Mouse (Mus musculus) urinary bladder, postnatal 14 days (tissue): ENCODE results near the gene Fam98a.

Source experiments
- DNase-seq: peaks from one replicate; pipeline ENCODE4 v3.0.0; 2021; ENCODE audit warnings: low spot score

The Fam98a gene

DNA sequence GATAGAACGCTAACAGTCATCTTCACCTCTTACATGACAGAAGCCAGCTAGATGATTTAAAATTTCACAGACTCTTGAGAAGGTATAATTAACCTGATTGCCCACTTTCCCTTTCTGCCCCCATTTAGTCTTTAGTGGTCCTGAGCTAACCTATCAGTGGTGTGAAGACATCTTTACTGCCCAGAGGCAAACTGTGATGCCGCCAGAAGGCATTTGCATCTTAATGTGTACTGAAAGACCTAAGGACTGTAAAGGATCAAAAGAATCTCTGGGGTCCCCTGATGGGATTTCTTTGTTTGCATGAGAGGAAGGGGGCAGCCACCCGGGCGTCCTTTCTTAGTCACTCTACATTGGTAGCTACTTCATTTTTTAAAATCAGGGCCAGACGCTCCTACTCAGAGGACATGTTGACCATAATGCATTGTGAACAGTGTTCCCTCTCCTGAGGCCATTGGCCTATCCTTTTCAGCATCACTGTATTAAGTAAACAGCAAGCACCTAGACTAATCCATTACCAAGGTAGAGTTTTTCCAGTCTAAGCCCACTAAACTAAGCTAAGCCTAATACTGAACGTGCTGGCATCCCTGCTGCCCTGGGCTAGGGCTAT lies 30.4 kb downstream of the Fam98a start:
- DNase-seq, result no peak

DNA sequence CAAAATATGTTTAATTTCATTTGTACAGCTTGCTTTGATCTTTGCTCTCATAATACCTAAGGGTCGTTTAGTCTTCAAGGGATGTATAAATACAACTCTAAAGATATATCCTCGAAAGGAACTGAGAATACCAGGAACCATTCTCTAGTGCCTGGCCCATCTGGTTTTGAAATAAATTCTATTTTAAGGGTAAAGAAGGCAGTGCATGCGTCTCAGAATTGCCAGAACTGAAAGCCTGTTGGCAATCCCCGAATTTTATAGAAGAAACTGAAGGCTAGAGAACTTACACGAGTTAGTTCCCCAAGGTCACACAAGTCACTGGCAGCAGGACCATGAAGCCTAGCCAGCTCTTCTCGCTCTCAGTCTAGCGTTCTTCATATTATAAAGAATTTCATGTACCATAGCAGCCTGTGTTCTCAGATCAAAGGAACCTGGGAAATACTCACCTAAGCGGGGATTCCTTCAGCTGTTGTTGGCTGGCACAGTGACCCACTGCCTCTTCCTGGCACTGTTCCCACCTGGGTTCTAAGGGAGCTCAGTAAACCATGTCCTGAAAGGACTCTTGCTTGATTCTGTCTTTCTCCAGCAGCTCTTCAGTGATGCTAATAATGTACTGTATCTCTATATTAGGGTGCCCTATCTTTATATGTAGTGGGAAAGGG lies 32.4 kb downstream of the Fam98a start:
- no peak for DNase-seq

DNA sequence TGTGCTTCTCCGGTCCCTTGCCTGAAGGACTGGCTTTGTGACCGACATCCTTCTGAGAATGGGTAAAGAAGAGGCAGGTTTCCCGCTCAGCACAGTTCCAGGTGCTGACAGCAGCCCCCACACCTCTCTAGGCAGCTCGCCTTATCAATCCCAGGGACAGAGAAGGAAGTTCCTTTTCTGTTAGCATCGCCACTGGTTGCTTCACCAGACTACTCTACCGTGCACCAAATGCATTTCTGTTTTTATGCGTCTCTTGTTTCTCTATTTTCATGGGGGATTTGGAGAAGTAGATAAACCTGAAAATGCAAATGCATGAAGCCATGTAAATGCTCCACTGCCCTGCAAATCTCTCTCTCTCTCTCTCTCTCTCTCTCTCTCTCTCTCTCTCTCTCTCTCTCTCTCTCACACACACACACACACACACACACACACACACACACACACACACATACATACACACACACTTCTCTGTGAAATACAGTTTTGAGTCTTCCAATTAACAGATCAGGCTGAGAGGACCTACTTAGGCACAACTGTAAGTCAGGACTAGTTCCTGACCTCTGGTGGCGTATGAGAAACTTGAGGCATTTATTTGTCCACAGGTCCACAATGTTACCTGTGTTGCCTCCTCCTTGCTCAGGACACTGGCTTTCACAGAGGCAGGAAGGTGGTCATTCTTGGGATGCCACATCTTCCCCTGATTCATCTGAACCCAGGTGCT lies 33.4 kb downstream of the Fam98a start:
- DNase-seq, result no peak

DNA sequence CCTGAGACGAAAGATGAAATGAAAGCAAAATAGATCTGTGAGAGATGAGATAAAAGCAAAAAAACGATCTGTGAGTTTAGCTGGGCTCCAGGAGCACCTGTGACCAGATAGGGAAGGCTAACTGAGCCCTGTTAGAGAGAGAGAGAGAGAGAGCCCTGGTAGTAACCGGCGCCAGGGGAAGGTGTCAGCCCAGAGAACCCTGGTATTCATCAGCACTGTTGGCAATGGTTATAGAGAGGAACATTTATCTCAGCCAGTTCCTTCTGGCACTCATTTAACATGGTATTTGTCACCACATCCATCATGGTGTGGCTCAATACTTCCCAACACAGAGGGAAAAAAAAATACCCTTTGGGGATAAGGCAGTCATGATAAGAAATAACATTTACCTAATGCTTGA lies 35.2 kb downstream of the Fam98a start:
- no peak for DNase-seq

DNA sequence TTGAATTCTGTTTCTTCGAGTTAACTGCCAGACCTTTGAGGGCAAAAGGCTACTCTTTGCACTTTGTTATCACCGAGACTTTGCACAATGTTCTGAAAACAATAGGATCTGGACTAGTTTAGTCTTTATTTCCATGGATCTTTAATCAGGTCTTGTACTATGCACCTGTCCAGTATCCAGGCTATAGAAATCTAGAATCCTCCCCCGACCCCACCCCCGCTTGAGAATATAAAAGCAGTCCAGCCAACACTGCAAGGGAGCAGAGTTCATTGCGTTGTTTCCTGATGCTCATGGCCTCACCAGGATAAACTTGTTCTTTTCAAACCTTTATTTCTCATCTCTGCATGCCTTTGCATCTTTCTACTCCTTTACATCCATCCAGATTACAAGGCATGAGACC lies 42.5 kb downstream of the Fam98a start:
- DNase-seq, result no peak

DNA sequence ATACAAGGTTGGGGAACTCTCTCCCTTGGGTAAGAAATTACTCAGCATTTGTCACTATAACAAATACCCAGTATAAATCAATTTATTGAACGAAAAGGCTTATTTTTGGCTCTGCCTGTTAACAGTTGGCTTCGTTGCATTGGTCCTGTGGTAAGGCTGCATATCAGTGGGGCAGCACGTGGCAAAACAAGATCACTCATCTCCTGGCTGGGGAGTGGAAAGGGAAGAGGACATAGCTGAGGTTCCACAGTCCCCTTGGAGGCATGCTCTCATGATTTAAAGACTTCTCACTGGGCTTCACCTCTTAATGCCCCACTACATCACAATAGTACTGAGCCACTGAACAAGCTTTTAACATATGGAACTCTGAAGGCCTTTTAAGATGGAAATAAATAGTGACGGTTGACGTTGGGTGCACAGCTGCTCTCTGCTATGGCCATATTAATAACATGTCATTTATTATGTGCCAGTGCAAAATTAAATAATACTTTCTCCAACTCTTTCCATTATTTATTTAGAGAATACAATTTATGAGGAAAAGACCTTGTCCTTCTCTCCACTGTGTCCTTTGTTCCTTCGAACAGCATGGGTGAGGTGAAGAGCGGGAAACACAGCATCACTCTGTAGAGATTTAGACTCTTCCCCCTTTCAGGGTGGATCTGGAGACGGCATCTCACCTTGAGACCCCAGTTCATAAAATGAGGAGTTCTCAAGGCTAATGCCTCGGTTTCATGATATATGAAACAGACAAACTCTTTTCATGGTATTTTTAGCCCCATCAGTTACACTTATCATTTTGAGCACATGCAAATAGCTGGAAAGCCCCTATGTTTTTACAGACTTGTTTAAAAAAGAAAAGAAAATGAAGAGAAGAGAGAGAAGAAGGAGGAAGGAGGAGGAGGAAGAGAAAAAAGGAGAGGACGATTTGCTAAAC lies 44.8 kb downstream of the Fam98a start:
- no peak for DNase-seq

DNA sequence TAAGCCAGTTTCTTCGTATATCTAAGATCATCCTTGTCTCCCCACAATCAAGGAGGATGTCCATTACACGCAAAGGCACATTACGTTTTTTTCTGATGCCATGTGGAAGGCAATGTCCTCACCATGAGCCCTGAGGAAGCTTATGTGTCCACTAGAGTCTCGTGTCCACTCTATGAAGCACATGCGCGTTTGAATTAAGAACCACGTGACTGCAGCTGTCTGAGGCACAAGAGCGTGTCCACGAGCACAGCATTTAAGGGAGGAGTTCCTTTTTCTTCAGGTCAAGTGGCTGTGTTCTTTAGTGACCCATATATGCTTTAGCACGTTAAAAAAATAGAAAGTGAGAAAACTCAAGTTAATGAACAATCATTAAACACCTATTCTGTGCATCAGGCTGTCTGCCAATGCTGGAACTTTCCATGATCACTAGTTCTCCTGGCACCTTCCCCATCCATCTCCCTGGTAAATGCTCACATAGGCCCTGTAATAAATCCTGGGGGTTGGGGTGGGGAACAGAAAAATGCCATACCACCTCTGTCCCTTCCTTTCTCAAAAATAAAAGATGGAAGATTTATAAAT lies 45.6 kb downstream of the Fam98a start:
- no peak for DNase-seq

DNA sequence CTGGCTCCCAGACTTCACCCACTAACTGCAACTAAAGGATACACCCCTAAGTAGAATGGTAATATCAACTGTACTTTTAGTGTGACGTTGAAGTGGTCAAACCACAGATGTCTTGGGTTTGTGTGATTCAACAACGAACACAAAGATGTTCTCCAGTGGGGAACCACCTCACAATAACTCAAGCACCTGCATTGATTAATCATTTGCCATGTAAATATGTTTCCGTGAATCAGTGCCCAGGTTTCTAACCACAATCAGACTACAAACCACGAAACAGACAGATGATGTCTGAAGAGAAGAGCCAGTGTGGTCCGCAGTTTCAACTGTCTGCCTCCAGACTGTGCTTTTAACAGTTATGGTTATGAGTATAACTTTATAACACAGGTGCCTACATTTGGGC lies 46.7 kb downstream of the Fam98a start:
- DNase-seq, result no peak

DNA sequence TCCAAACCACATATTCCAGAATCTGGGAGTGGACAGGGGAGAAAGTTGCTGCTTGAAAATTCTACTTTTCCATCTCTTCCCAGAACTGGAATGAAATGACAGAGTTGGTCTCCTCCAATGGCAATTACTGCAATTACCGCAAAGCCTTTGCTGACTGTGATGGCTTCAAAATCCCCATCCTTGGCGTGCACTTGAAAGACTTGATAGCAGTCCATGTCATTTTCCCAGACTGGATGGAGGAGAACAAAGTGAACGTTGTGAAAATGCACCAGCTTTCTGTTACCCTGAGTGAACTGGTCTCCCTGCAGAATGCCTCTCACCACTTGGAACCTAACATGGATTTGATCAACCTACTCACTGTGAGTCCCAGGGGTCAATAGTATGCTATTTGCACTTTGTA lies 48.7 kb downstream of the Fam98a start:
- no peak for DNase-seq

DNA sequence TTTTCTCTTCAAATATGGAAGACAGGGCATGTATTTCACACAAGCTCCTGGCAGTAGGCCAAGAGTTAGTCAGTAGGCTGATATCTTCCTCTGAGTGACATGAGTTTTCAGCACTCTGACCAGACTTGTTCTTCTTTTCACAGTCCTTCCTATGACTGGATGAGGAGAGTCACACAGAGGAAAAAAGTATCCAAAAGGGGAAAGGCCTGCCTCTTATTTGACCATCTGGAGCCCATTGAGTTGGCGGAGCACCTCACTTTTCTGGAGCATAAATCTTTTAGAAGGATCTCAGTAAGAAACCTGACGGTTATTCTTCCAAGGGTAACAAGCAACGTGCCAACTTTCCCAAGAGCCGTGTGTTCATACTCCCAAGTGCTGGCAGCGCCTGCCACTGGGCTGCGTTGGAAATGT lies 53.5 kb downstream of the Fam98a start:
- DNase-seq, result no peak

DNA sequence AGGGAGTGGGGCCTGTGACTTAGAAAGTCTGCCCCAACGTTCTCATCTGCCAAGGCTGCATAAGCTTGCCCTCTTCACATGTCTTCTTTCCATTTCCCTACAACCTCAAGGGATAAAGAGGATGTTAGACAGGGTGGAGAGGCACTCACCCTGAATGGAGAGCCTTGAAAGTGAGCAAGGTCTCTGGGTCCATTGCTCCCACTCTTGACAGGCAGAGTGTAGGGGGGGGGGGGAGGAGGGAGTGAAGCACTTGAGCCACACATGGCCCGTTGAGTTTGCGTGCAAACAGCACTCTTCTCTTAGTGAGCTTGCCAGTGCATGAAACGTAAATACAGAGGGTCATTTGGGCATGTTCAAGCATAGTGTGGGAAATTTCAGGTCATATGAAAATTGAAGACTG lies 56.5 kb downstream of the Fam98a start:
- no peak for DNase-seq
